Mouse (Mus musculus) kidney, embryonic 14.5 days (tissue): ENCODE data around the gene Gm7694. TPM values are rescaled to one million over a fixed set of nuclear protein-coding genes. Genes with fewer than 3 reads are reported as not detected.

Experiments
- ATAC-seq: fragments of 200-750 bp; cut with Nextera tagmentation; 2 replicates; pipeline ENCODE4 v1.8.0; 2017; ENCODE audit warnings: moderate number of reproducible peaks, mild to moderate bottlenecking, moderate TSS enrichment, moderate library complexity; ENCODE audit not compliant: low FRiP score, low TSS enrichment
- H3K27ac ChIP-seq: fragments of 300-500 bp; sonication (generic); 2 replicates; pipeline ENCODE4 v1.5.1; 2014; ENCODE audit warnings: low read depth, mild to moderate bottlenecking, low read length, moderate library complexity, mixed read lengths
- H3K27me3 ChIP-seq: fragments of 300-500 bp; sonication (generic); 2 replicates; pipeline ENCODE4 v1.6.1; 2014; ENCODE audit warnings: mild to moderate bottlenecking, low read length; ENCODE audit not compliant: control insufficient read depth, insufficient read depth
- H3K36me3 ChIP-seq: fragments of 300-500 bp; sonication (generic); 2 replicates; pipeline ENCODE4 v1.6.1; 2014; ENCODE audit warnings: low read length, mixed read lengths; ENCODE audit not compliant: control insufficient read depth, insufficient read depth
- H3K4me1 ChIP-seq: fragments of 300-500 bp; sonication (generic); 2 replicates; pipeline ENCODE4 v1.6.1; 2014; ENCODE audit warnings: low read length, mixed read lengths; ENCODE audit not compliant: control insufficient read depth, insufficient read depth
- H3K4me2 ChIP-seq: fragments of 300-500 bp; sonication (generic); replicated peaks from 2 replicates; pipeline ENCODE4 v1.6.1; 2014; ENCODE audit warnings: low read depth, mild to moderate bottlenecking, low read length
- H3K4me3 ChIP-seq: fragments of 300-500 bp; sonication (generic); 2 replicates; pipeline ENCODE4 v1.5.1; 2014; ENCODE audit warnings: mild to moderate bottlenecking, low read length
- H3K9ac ChIP-seq: fragments of 300-500 bp; sonication (generic); 2 replicates; pipeline ENCODE4 v1.6.1; 2014; ENCODE audit warnings: low read depth, mild to moderate bottlenecking, low read length, moderate library complexity
- H3K9me3 ChIP-seq: fragments of 300-500 bp; sonication (generic); 2 replicates; pipeline ENCODE4 v1.6.1; 2016; ENCODE audit warnings: low read length; ENCODE audit not compliant: control insufficient read depth
- WGBS: fragments of 180-500 bp; shearing (Covaris S2); extraction: QIAGEN DNeasy Blood & Tissue Kit; methylation state at CpG from one replicate; pipeline ENCODE4 v1.1.7; 2014; 5-methylcytosine and 5-hydroxymethylcytosine counted together
- polyA plus RNA-seq: library from polyadenylated mRNA; unstranded; fragments of >200 nt; fragmentation: Nextera tagmentation; extraction: Ambion mirVana; gene quantifications from 2 replicates; pipeline ENCODE4 v1.2.1, GENCODE M21; 2014

Gene Gm7694
- polyA plus RNA-seq, 1 experiment from 2014 or later = 6.0 TPM

- Histone ChIP-seq H3K27ac (no peak overlapping the region), H3K27me3 (no peaks in the 10 kb centered on the region), H3K4me2 (no peak overlapping the region), H3K36me3 (no peaks in the 10 kb centered on the region; the same call in 1 of the 2 replicates), H3K9ac (no peak overlapping the region), H3K4me3 (no peak overlapping the region), H3K9me3 (no peaks in the 10 kb centered on the region), H3K4me1 (no peaks in the 10 kb centered on the region)
- 94% methylated on average over 4 of the region's 4 CpGs for WGBS
- ATAC-seq = no peak
Observed at GRCm38 (mm10) chr1:170325277-170325676, 19.1 kb upstream of the Gm7694 start.

GRCm38 (mm10) chr1:170324312-170324711 lies 18.2 kb upstream of the Gm7694 start:
- H3K27me3 ChIP-seq = no peaks in the 10 kb centered on the region
- 87% methylated on average over 1 of the region's 1 CpGs for whole genome bisulfite sequencing
- no peak overlapping the region for H3K9ac ChIP-seq
- no peak for ATAC-seq
- H3K4me2 ChIP-seq = no peak overlapping the region
- no peak overlapping the region for H3K27ac ChIP-seq
- no peaks in the 10 kb centered on the region for H3K9me3 ChIP-seq
- H3K36me3 ChIP-seq = no peaks in the 10 kb centered on the region; the same call in 1 of the 2 replicates
- H3K4me3 ChIP-seq = no peak overlapping the region
- H3K4me1 ChIP-seq = no peaks in the 10 kb centered on the region

- no peaks in the 10 kb centered on the region for H3K4me1 ChIP-seq
- no peaks in the 10 kb centered on the region; the same call in 1 of the 2 replicates for H3K36me3 ChIP-seq
- H3K27ac ChIP-seq = no peak overlapping the region
- no peak overlapping the region for H3K4me2 ChIP-seq
- H3K27me3 ChIP-seq = no peaks in the 10 kb centered on the region
- H3K4me3 ChIP-seq = no peak overlapping the region
- 89% methylated on average over 10 of the region's 10 CpGs for WGBS
- no peak for ATAC-seq
- no peak overlapping the region for H3K9ac ChIP-seq
- no peaks in the 10 kb centered on the region for H3K9me3 ChIP-seq
Observed at GRCm38 (mm10) chr1:170323001-170323400, 16.9 kb upstream of the Gm7694 start.

- H3K9ac ChIP-seq = no peak overlapping the region
- H3K4me2 ChIP-seq = no peak overlapping the region
- H3K27ac ChIP-seq = no peak overlapping the region
- H3K36me3 ChIP-seq = no peaks in the 10 kb centered on the region; the same call in 1 of the 2 replicates
- no peaks in the 10 kb centered on the region for H3K4me1 ChIP-seq
- H3K4me3 ChIP-seq = no peak overlapping the region
- no peaks in the 10 kb centered on the region for H3K9me3 ChIP-seq
- WGBS = 65% methylated on average over 2 of the region's 2 CpGs
- ATAC-seq = no peak
- no peaks in the 10 kb centered on the region for H3K27me3 ChIP-seq
Observed at GRCm38 (mm10) chr1:170322046-170322445, 15.9 kb upstream of the Gm7694 start.

GRCm38 (mm10) chr1:170311431-170311830 lies 5.3 kb upstream of the Gm7694 start:
- H3K9me3 ChIP-seq = no peaks in the 10 kb centered on the region
- ATAC-seq = no peak
- no peak overlapping the region for H3K4me3 ChIP-seq
- no peaks in the 10 kb centered on the region for H3K27me3 ChIP-seq
- H3K36me3 ChIP-seq = no peaks in the 10 kb centered on the region
- H3K27ac ChIP-seq = no peak overlapping the region
- H3K4me1 ChIP-seq = no peaks in the 10 kb centered on the region
- WGBS = 83% methylated on average over 6 of the region's 6 CpGs
- no peak overlapping the region for H3K9ac ChIP-seq
- H3K4me2 ChIP-seq = no peak overlapping the region

GRCm38 (mm10) chr1:170308503-170308902 lies 2.4 kb upstream of the Gm7694 start, which contains the start of gene Spata46:
Gene Spata46, plus strand, starts transcription at chr1:170308803.
- WGBS = 86% methylated on average over 4 of the region's 4 CpGs
- Histone ChIP-seq H3K4me2 (no peak within 1 kb of the TSS), H3K9me3 (no peaks in the 10 kb centered on the region), H3K4me1 (no peaks in the 10 kb centered on the region), H3K27ac (no peak within 1 kb of the TSS), H3K27me3 (no peaks in the 10 kb centered on the region), H3K9ac (no peak within 1 kb of the TSS), H3K36me3 (no peaks in the 10 kb centered on the region), H3K4me3 (no peak within 1 kb of the TSS)
- ATAC-seq = no peak

GRCm38 (mm10) chr1:170305002-170305401 lies 1.1 kb downstream of the Gm7694 start:
- ATAC-seq = no peak
- WGBS = 87% methylated on average over 10 of the region's 10 CpGs
- Histone ChIP-seq H3K4me1 (no peaks in the 10 kb centered on the region), H3K9ac (no peak overlapping the region), H3K27ac (no peak overlapping the region), H3K9me3 (no peaks in the 10 kb centered on the region), H3K4me3 (no peak overlapping the region), H3K36me3 (no peaks in the 10 kb centered on the region), H3K4me2 (no peak overlapping the region), H3K27me3 (no peaks in the 10 kb centered on the region)

- no peaks in the 10 kb centered on the region for H3K4me1 ChIP-seq
Observed at GRCm38 (mm10) chr1:170303103-170303502, 3.0 kb downstream of the Gm7694 start.

GRCm38 (mm10) chr1:170302456-170302855 lies 3.7 kb downstream of the Gm7694 start:
- Histone ChIP-seq H3K27me3 (no peaks in the 10 kb centered on the region), H3K9ac (no peak overlapping the region), H3K27ac (no peak overlapping the region), H3K9me3 (no peaks in the 10 kb centered on the region), H3K4me1 (no peaks in the 10 kb centered on the region), H3K4me3 (no peak overlapping the region), H3K36me3 (no peaks in the 10 kb centered on the region), H3K4me2 (no peak overlapping the region)
- WGBS = 86% methylated on average over 6 of the region's 6 CpGs
- no peak for ATAC-seq

More at GRCm38 (mm10) chr1:170303103-170303502, 3.0 kb downstream of the Gm7694 start:
- H3K4me2 ChIP-seq = no peak overlapping the region
- H3K27ac ChIP-seq = no peak overlapping the region
- H3K4me3 ChIP-seq = no peak overlapping the region
- no peaks in the 10 kb centered on the region for H3K9me3 ChIP-seq
- H3K27me3 ChIP-seq = no peaks in the 10 kb centered on the region
- no peak for ATAC-seq
- WGBS = 57% methylated on average over 6 of the region's 6 CpGs
- H3K36me3 ChIP-seq = no peaks in the 10 kb centered on the region
- H3K9ac ChIP-seq = no peak overlapping the region
